Mouse (Mus musculus) midbrain, postnatal 0 days (tissue): ENCODE measurements around the gene Macf1. TPM values are rescaled to one million over a fixed set of nuclear protein-coding genes. Genes with fewer than 3 reads are reported as not detected.

Experiments used
- ATAC-seq: fragments of 200-750 bp; cut with Nextera tagmentation; 2 replicates; pipeline ENCODE4 v1.8.0; 2017; ENCODE audit warnings: moderate number of reproducible peaks, mild to moderate bottlenecking, moderate TSS enrichment, moderate library complexity; ENCODE audit not compliant: low FRiP score
- DNase-seq: peaks from one replicate; pipeline ENCODE4 v3.0.0-alpha.2; 2015; ENCODE audit warnings: low spot score
- H3K27ac ChIP-seq: fragments of 300-500 bp; sonication (generic); 2 replicates; pipeline ENCODE4 v1.5.1; 2014; ENCODE audit warnings: low read depth, mild to moderate bottlenecking, low read length, mixed read lengths
- H3K27me3 ChIP-seq: fragments of 300-500 bp; sonication (generic); 2 replicates; pipeline ENCODE4 v1.6.1; 2014; ENCODE audit warnings: low read length, control low read depth, mixed read lengths; ENCODE audit not compliant: insufficient read depth
- H3K36me3 ChIP-seq: fragments of 300-500 bp; sonication (generic); 2 replicates; pipeline ENCODE4 v1.6.1; 2014; ENCODE audit warnings: low read length, control low read depth, mixed read lengths; ENCODE audit not compliant: insufficient read depth
- H3K4me1 ChIP-seq: fragments of 300-500 bp; sonication (generic); 2 replicates; pipeline ENCODE4 v1.6.1; 2014; ENCODE audit warnings: mild to moderate bottlenecking, control low read depth, antibody characterized with exemption, low read length, mixed read lengths; ENCODE audit not compliant: insufficient read depth
- H3K4me2 ChIP-seq: fragments of 300-500 bp; sonication (generic); 2 replicates; pipeline ENCODE4 v1.6.1; 2014; ENCODE audit warnings: low read depth, mild to moderate bottlenecking, low read length, mixed read lengths; ENCODE audit not compliant: poor library complexity, severe bottlenecking
- H3K4me3 ChIP-seq: fragments of 300-500 bp; sonication (generic); 2 replicates; pipeline ENCODE4 v1.5.1; 2014; ENCODE audit warnings: low read depth, mild to moderate bottlenecking, low read length, moderate library complexity
- H3K9ac ChIP-seq: fragments of 300-500 bp; sonication (generic); replicated peaks from 2 replicates; pipeline ENCODE4 v1.6.1; 2014; ENCODE audit warnings: mild to moderate bottlenecking, low read length, moderate library complexity, mixed read lengths; ENCODE audit not compliant: poor library complexity, severe bottlenecking
- H3K9me3 ChIP-seq: fragments of 300-500 bp; sonication (generic); 2 replicates; pipeline ENCODE4 v1.6.1; 2016; ENCODE audit warnings: low read length, control low read depth
- CTCF ChIP-seq: IDR thresholded peaks from 2 replicates; pipeline ENCODE4 v1.5.1; 2016; ENCODE audit warnings: antibody characterized with exemption, mild to moderate bottlenecking
- WGBS: fragments of 180-500 bp; shearing (Covaris S2); extraction: QIAGEN DNeasy Blood & Tissue Kit; methylation state at CpG from one replicate; pipeline ENCODE4 v1.1.7; 2014; 5-methylcytosine and 5-hydroxymethylcytosine counted together
- polyA plus RNA-seq: library from polyadenylated mRNA; unstranded; fragments of >200 nt; fragmentation: Nextera tagmentation; extraction: Ambion mirVana; gene quantifications from 2 replicates; pipeline ENCODE4 v1.2.1, GENCODE M21; 2015
- total RNA-seq: library from RNA; depleted of rRNA; stranded (reverse); fragments of >200 nt; gene quantifications from 2 replicates; pipeline ENCODE4 v1.2.3, GENCODE M21; 2014

The Macf1 gene
- total and polyA plus RNA-seq, 2 experiments from 2014 or later = 73.3 to 338 TPM

DNA sequence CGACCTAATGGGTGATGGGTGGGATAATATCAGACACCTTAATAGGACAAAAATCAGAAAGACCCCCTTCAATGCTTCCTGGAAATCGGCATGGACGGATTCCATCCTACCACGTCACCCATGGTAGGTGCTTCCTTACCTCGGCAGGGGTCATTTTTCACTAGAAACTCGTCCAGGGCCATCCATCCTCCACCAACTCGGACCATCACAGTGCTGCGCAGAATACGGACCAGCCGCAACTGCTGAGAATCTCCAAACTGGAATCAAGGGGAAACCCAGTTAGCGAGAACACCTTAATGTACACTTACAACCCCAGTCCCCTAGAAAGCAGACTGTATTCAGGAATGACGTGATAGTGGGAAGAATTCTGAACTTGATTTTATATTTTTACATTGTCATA, 323.4 kb downstream of the Macf1 start:
- DNase-seq (no peak), ATAC-seq (no peak)
- 94% methylated on average over 12 of the region's 12 CpGs for WGBS
- TF ChIP-seq CTCF = no peak
- Histone ChIP-seq H3K4me2 (no peak overlapping the region), H3K27ac (no peak overlapping the region), H3K4me1 (no peaks in the 10 kb centered on the region), H3K36me3 (peaks cover 56% of the 10 kb centered on the region), H3K4me3 (no peak overlapping the region), H3K9ac (no peak overlapping the region), H3K9me3 (no peaks in the 10 kb centered on the region), H3K27me3 (no peaks in the 10 kb centered on the region)

DNA sequence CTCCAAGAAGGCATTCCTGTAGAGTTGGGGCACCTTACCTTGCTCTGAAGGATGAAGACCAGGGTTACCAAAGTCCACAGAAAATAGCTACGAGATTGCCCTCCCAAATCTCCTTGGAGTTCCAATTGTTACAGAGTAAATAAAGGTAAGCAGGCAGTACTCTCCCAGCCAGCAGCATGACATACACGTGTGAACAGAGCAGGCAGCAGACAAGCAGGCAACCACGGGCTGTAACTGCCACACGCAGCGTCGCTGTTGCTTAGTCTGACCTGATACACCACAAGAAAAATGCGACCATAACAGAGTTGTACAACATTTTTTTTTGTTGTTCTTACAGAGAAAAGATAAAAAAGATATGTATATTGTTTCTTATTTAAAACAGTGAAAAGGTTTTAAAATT, 325.5 kb downstream of the Macf1 start:
- TF ChIP-seq CTCF = no peak

DNA sequence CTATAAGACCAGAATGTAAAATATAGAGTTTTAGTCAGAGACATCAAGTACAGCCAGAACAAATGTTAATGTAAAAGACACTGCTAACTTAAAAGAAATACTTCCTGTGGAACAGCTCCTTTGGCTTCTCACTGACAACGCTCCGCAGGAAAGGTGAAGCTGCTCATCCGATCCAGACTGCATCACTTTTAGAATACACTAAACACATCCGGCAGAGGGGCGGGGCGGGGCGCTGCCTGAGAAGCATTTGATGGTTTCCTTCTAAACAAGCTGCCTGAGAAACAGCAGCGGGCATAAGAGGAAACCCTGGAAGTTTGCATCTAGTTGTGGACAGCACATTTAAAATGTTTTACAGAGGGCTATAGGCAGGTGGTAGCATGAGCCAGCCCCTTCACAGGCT, 328.2 kb downstream of the Macf1 start:
- no peak for ATAC-seq
- Histone ChIP-seq H3K27me3 (no peaks in the 10 kb centered on the region), H3K36me3 (peaks cover 65% of the 10 kb centered on the region)

More for the DNA sequence above, 325.5 kb downstream of the Macf1 start:
- DNase-seq = no peak
- Histone ChIP-seq H3K4me3 (no peak overlapping the region), H3K36me3 (peaks cover 60% of the 10 kb centered on the region), H3K9me3 (no peaks in the 10 kb centered on the region), H3K27me3 (no peaks in the 10 kb centered on the region), H3K9ac (no peak overlapping the region), H3K4me1 (no peaks in the 10 kb centered on the region), H3K4me2 (no peak overlapping the region), H3K27ac (no peak overlapping the region)
- WGBS = 93% methylated on average over 7 of the region's 7 CpGs
- ATAC-seq = no peak

DNA sequence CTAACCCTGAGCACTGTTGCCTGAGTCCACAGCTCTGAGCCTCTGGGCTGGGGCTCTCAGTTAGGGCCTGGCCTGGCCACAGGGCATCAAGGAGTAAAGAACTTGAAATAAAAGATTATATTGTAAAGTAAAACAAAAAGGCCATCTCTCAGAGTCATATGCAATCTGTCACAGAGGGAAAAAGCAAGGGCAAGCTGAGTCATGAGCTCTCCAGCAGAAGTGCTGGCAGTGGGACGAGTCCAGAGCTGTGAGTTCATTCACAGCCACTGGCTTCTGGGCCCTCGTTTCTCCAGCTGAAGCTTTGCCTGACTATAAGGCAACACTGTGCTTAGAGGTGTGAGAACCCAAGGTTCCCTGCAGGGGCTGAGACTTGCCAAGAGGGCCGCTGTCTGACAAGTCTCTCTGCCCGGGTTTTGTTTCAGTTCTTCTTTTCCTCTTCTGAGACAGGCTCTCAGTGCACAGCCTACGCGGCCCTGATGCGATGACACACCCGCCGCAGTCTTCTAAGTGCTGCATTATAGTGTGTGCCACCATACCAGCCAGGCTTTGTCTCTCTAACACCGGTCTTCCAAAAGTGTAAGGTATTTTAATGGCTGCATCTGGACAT, 330.8 kb downstream of the Macf1 start:
- WGBS = 91% methylated on average over 10 of the region's 10 CpGs
- H3K4me3 ChIP-seq = no peak overlapping the region
- no peak for DNase-seq
- H3K36me3 ChIP-seq = peaks cover 66% of the 10 kb centered on the region
- H3K9me3 ChIP-seq = no peaks in the 10 kb centered on the region
- H3K4me1 ChIP-seq = no peaks in the 10 kb centered on the region
- H3K27ac ChIP-seq = no peak overlapping the region
- no peak overlapping the region for H3K9ac ChIP-seq
- H3K4me2 ChIP-seq = no peak overlapping the region
- no peak for TF ChIP-seq CTCF
- ATAC-seq = no peak; the same call in 1 of the 2 replicates
- no peaks in the 10 kb centered on the region for H3K27me3 ChIP-seq

More for the DNA sequence above, 328.2 kb downstream of the Macf1 start:
- WGBS = 93% methylated on average over 8 of the region's 8 CpGs
- Histone ChIP-seq H3K4me3 (no peak overlapping the region), H3K9ac (no peak overlapping the region), H3K27ac (no peak overlapping the region), H3K4me2 (no peak overlapping the region), H3K4me1 (no peaks in the 10 kb centered on the region), H3K9me3 (no peaks in the 10 kb centered on the region)
- no peak for DNase-seq
- no peak for TF ChIP-seq CTCF

DNA sequence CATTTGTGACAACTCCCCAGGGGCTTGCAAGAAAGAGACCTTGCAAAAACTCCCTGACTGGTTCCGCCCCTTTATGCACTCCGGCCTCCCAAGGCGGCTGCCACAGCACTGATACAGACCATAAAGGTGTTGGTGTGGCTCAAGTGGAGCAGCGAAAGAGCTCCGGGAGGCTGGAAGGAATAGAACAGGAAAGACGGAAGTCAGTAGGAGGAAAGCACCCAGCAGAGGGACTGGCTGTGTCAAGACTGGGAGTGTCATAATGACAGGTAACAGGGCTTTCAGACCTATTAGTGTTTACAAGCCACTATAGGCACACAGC, 340.7 kb downstream of the Macf1 start:
- peaks cover 32% of the 10 kb centered on the region; the same call in 1 of the 2 replicates for H3K27me3 ChIP-seq
- no peak overlapping the region for H3K27ac ChIP-seq
- no peak overlapping the region for H3K9ac ChIP-seq
- no peak for TF ChIP-seq CTCF
- H3K4me3 ChIP-seq = peak overlapping the region; percentile 37
- H3K9me3 ChIP-seq = no peaks in the 10 kb centered on the region
- H3K36me3 ChIP-seq = 0 out of 2 replicates have a peak, but pooled peaks cover 2% of the 10 kb centered on the region
- no peaks in the 10 kb centered on the region for H3K4me1 ChIP-seq
- WGBS = 9% methylated on average over 6 of the region's 6 CpGs
- no peak for ATAC-seq
- no peak for DNase-seq
- H3K4me2 ChIP-seq = peak overlapping the region; percentile 62

DNA sequence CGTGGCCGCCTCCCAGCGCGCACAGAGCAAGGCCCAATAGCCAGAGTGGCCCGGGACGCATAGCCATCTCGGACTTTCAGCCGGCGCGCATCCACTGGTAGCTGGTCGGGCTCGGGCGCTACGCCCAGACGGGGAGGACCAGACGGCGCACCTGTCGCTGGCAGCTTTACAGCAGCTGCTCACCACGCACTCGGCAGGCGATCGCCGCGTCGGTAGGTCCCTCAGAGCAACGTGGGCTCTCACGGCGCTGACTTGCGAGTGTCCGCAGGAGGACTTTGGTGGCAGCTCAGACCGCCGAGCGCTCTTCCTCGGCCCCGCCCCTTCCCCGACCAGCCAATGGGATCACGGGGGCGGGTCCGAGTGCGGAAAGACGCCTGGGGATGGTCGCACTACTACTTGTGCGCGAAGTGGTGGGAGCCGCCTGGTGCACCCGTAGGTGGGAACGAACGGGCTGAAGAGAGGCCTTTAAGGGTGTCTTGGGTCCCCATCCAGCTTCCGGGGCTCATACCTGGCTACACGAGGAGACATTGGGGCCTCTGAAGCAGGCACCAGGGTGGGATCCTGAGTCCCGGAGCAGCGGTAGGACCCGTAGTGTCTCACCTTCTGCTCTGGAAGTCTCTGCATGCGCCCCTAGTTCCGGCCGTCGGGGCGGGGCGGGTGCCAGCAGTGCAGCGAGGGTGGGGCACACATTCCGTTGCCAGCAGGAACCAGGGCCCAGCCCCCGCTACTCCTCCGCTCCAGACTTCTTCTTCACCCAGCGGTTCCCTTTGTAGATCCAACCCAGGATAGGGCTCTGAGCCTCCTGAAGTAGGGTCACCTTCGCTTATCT, 341.3 kb downstream of the Macf1 start, which contains the start of gene Bmp8a:
Gene Bmp8a (minus strand): TSS at position 611 of the 829 bp plus-strand sequence.
- Histone ChIP-seq H3K27me3 (peaks cover 32% of the 10 kb centered on the region; the same call in 1 of the 2 replicates), H3K9ac (no peak within 1 kb of the TSS)
- WGBS = under 1% methylated on average over 55 of the region's 65 CpGs

More for the DNA sequence above, 341.3 kb downstream of the Macf1 start, which contains the start of gene Bmp8a:
- no peaks in the 10 kb centered on the region for H3K9me3 ChIP-seq
- H3K4me2 ChIP-seq = peak within 1 kb of the TSS; percentile 62
- ATAC-seq = peak; percentile 80
- H3K4me1 ChIP-seq = no peaks in the 10 kb centered on the region
- no peak for TF ChIP-seq CTCF
- no peaks in the 10 kb centered on the region for H3K36me3 ChIP-seq
- peak; percentile 65 for DNase-seq
- no peak within 1 kb of the TSS for H3K27ac ChIP-seq
- peak within 1 kb of the TSS; percentile 37 for H3K4me3 ChIP-seq
